Mouse (Mus musculus) G1E (cell line): ENCODE data around the gene Krt33b. TPM values are rescaled to one million over a fixed set of nuclear protein-coding genes. Genes with fewer than 3 reads are reported as not detected.

Experiments
- ATAC-seq: 2 replicates; pipeline ENCODE4 v1.8.0; 2016; ENCODE audit warnings: mild to moderate bottlenecking; ENCODE audit not compliant: insufficient number of reproducible peaks, poor library complexity, low FRiP score, severe bottlenecking; ENCODE audit errors: extremely low read depth
- DNase-seq: peaks from one replicate; pipeline ENCODE4 v3.0.0; 2012; ENCODE audit warnings: low spot score
- H3K27me3 ChIP-seq: 2 replicates; pipeline ENCODE4 v1.6.1; 2012; ENCODE audit warnings: mild to moderate bottlenecking, low read length, inconsistent platforms; ENCODE audit not compliant: insufficient read depth
- H3K36me3 ChIP-seq: replicated peaks from 2 replicates; pipeline ENCODE3; 2012; ENCODE audit warnings: mild to moderate bottlenecking, inconsistent platforms
- H3K4me1 ChIP-seq: 2 replicates; pipeline ENCODE4 v1.6.1; 2012; ENCODE audit warnings: low read depth, low read length, inconsistent platforms, mixed read lengths; ENCODE audit not compliant: insufficient read depth
- H3K4me3 ChIP-seq: 2 replicates; pipeline ENCODE4 v1.5.1; 2012; ENCODE audit warnings: low read depth, mild to moderate bottlenecking, inconsistent platforms, low read length, moderate library complexity, mixed read lengths
- H3K9me3 ChIP-seq: replicated peaks from 2 replicates; pipeline ENCODE4 v1.6.1; 2012; ENCODE audit warnings: inconsistent platforms
- CTCF ChIP-seq: IDR thresholded peaks from 2 replicates; pipeline ENCODE4 v1.5.1; 2012; ENCODE audit warnings: low read depth, low read length, inconsistent platforms, mixed read lengths
- GATA1 ChIP-seq: IDR thresholded peaks from 2 replicates; pipeline ENCODE4 v1.6.1; 2012; ENCODE audit warnings: borderline replicate concordance, low read length, inconsistent platforms, mixed read lengths
- GATA2 ChIP-seq: IDR thresholded peaks from 2 replicates; pipeline ENCODE4 v1.6.1; 2012; ENCODE audit warnings: low read depth, low read length, inconsistent platforms, borderline replicate concordance
- POLR2AphosphoS5 ChIP-seq: IDR thresholded peaks from 2 replicates; pipeline ENCODE4 v1.6.1; 2012; ENCODE audit warnings: low read depth, low read length, inconsistent platforms; ENCODE audit not compliant: insufficient replicate concordance
- TAL1 ChIP-seq: conservative IDR thresholded peaks from 2 replicates; pipeline ENCODE4 v1.6.1; 2012; ENCODE audit warnings: low read depth, low read length, inconsistent platforms, mixed read lengths
- polyA plus RNA-seq: library from polyadenylated mRNA; stranded (reverse); fragments of >175 nt; gene quantifications from 2 replicates; pipeline ENCODE4 v1.2.3, GENCODE M21; 2012
- total RNA-seq, 2 experiments: library from RNA; stranded (forward) in 1 of 2; stranded (reverse) in 1 of 2; fragments of 200-1000 nt in 1 of 2; fragments of >200 nt in 1 of 2; fragmentation: Nextera tagmentation in 1 of 2; gene quantifications; 2 replicates each; pipeline ENCODE4 v1.2.3; 2014 to 2017

Krt33b gene
- total RNA-seq (2014; fragmentation: Nextera tagmentation), result not detected in 2 replicates
- total RNA-seq (2017), result not detected in 2 replicates
- not detected in 2 replicates for polyA plus RNA-seq

DNA sequence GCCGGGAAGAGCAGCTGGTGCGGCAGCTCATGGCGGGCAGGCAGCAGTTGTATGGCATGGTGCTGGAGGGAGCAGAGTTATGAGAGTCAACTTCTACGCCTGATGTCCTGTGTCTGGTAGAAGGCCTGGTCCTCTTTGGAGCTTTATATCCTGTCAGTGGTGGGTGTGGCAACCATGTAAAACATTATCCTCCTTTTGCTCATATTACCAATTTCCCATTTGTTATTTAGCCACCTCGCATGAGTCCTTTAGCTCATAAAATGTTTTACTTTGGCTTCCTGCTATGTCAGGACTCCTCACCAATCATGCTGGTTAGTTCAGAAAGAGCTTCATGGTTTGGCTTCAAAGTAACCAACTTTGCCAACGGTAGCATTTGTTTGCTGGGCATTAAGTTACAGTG, at the start of gene Krt33b:
TSS of gene Krt33b (minus strand) at position 101 of the 400 bp plus-strand sequence.
- TF ChIP-seq CTCF, result no peak
- no peak within 1 kb of the TSS for H3K4me3 ChIP-seq
- H3K36me3 ChIP-seq, result no peaks in the 10 kb centered on the region
- H3K27me3 ChIP-seq, result no peaks in the 10 kb centered on the region
- H3K4me1 ChIP-seq, result no peaks in the 10 kb centered on the region
- DNase-seq (no peak), ATAC-seq (no peak)
- H3K9me3 ChIP-seq, result peaks cover 40% of the 10 kb centered on the region

GRCm38 (mm10) chr11:100073873-100074272, 44.2 kb upstream of the Krt33b start:
- no peak overlapping the region for H3K4me3 ChIP-seq
- no peak for ATAC-seq
- TF ChIP-seq GATA1 (no peak), CTCF (no peak), TAL1 (no peak), POLR2AphosphoS5 (no peak), GATA2 (no peak)

DNA sequence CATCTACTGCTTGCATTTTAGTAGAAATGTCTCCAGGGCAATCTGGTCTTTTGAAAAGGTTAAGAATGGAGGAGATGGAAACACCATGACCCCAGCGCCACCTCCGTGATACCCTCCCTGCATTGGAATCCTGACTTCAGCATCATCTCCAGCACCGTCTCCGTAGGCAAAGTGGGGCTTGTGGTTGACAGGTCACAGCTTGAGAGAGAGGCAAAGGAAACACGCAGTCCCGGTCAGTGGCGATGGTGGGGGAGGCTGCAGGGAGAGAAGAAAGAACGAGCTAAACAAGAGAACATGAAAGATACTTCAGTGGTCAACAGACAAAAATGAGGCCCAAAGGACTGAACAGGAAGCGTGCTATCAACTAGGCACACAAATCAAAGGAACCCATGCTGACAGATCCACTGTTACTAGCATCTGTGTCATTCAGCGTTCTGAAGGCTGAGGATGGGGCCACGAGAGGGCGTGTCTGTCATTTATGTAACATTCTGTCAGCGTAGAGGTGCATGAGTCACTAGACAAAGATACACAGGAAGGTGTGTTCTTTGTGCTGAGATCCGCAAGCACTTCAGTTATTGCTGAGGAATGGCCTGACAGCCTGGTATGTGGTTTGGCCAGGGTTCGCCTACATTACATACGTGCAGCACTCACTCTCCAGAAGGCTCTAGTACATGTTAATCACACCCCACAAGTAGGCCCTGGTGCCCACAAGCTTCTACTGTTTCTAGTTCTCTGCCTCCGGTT, 37.8 kb upstream of the Krt33b start:
- no peaks in the 10 kb centered on the region for H3K27me3 ChIP-seq

More at GRCm38 (mm10) chr11:100073873-100074272, 44.2 kb upstream of the Krt33b start:
- DNase-seq, result no peak
- H3K9me3 ChIP-seq, result peaks cover 59% of the 10 kb centered on the region
- no peaks in the 10 kb centered on the region for H3K27me3 ChIP-seq
- no peaks in the 10 kb centered on the region for H3K36me3 ChIP-seq
- H3K4me1 ChIP-seq, result no peaks in the 10 kb centered on the region

DNA sequence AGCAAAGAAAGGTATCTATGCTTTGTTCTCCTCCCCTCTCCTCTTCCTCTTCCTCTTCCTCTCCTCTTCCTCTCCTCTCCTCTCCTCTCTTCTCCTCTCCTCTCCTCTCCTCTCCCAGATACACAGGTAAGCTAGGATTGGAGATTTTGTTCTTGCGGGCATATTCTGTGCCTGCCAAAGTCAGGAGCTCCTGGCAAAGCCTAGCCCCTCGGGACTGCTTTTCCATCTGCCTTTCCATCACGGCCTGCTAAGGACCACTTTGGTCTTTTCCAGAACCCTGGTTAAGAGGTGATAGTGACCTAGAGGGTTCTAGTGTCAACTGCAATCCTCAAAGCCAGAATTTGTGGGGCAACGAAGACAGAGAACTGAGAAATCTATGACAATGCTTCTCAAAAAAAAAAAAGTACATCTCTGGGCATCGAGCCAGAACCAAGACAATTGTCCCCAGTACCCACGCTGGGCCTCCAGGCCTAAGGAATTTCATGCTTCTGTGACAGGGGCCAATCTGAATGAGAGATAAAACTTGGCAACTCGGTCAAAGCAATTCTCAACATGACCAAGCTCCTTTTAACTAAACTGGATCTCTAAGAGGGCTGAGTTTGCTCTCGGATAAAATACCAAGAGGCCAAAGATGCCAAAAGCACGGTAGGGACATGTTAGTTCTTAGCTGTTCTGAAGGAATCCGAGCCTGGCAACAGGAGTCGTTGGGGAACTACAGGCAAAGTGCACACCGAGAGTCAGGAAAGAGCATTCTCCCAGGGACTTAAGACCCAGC, 36.8 kb upstream of the Krt33b start:
- no peak for DNase-seq
- H3K27me3 ChIP-seq, result no peaks in the 10 kb centered on the region
- H3K4me3 ChIP-seq, result no peak overlapping the region
- no peaks in the 10 kb centered on the region for H3K36me3 ChIP-seq
- no peaks in the 10 kb centered on the region for H3K4me1 ChIP-seq
- TF ChIP-seq POLR2AphosphoS5 (no peak), GATA1 (no peak), CTCF (no peak), GATA2 (no peak), TAL1 (no peak)
- no peak for ATAC-seq
- H3K9me3 ChIP-seq, result peaks cover 68% of the 10 kb centered on the region

More for the DNA sequence above, 37.8 kb upstream of the Krt33b start:
- DNase-seq, result no peak
- Histone ChIP-seq H3K4me3 (no peak overlapping the region), H3K4me1 (no peaks in the 10 kb centered on the region), H3K9me3 (peaks cover 65% of the 10 kb centered on the region), H3K36me3 (no peaks in the 10 kb centered on the region)
- no peak for ATAC-seq
- TF ChIP-seq POLR2AphosphoS5 (no peak), CTCF (no peak), GATA1 (no peak), GATA2 (no peak), TAL1 (no peak)

- DNase-seq (no peak), ATAC-seq (no peak)
- Histone ChIP-seq H3K36me3 (no peaks in the 10 kb centered on the region), H3K4me3 (no peak overlapping the region), H3K9me3 (peaks cover 49% of the 10 kb centered on the region), H3K27me3 (no peaks in the 10 kb centered on the region), H3K4me1 (no peaks in the 10 kb centered on the region)
- TF ChIP-seq POLR2AphosphoS5 (no peak), CTCF (no peak), TAL1 (no peak), GATA1 (no peak), GATA2 (no peak)
Measured at GRCm38 (mm10) chr11:100058875-100059274, 29.2 kb upstream of the Krt33b start.

- ATAC-seq, result no peak
- no peak for DNase-seq
- Histone ChIP-seq H3K27me3 (no peaks in the 10 kb centered on the region), H3K4me3 (no peak overlapping the region), H3K36me3 (no peaks in the 10 kb centered on the region), H3K9me3 (peaks cover 52% of the 10 kb centered on the region), H3K4me1 (no peaks in the 10 kb centered on the region)
- TF ChIP-seq TAL1 (no peak), POLR2AphosphoS5 (no peak), GATA1 (no peak)
Measured at GRCm38 (mm10) chr11:100055686-100056655, 26.3 kb upstream of the Krt33b start.
